Mouse (Mus musculus) left cerebral cortex, postnatal 14 days (tissue): ENCODE data around the gene Meox1. TPM values are rescaled to one million over a fixed set of nuclear protein-coding genes. Genes with fewer than 3 reads are reported as not detected.

Source experiments
- DNase-seq, 2 experiments: peaks; one replicate each; pipeline ENCODE4 v3.0.0; 2021 to 2022; ENCODE audit warnings: low spot score in 2 of 2, mixed read lengths in 1 of 2
- intact Hi-C: fragments of 180-260 bp; cut with DNase I; formaldehyde crosslinking; loops from one replicate; pipeline ENCODE4 v1.15.1; 2025
- total RNA-seq, 2 experiments: library from RNA; stranded (reverse); gene quantifications; 2 replicates each; pipeline ENCODE4 v1.2.3; 2021

Gene Meox1
- total RNA-seq, 2 experiments from 2014 or later: 2.1 to 2.4 TPM

DNA sequence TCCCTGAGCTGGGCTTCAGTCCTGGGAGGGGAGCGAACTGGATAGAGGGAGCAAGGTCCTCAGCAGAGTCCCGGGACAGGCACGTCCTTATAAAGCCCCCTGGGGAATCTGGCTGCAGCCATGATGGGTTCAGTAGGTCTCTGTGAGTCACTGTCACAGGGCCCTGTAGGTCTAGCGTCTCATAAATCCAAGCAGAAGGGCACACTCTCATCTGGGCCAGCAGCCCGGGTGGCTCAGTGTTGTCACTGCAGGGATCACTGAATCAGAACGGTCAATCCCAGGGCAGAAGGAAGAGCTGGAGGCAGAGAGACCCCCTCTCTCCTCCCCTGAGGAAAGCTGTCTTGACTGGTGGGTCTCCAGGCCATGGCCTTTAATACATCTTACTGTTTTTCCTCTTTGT, 14.6 kb upstream of the Meox1 start:
- intact Hi-C loops: loop anchor here (5.0 kb wide), 1 partner anchor 146 kb away; no protein-coding TSS in a partner anchor
- no peak for DNase-seq

DNA sequence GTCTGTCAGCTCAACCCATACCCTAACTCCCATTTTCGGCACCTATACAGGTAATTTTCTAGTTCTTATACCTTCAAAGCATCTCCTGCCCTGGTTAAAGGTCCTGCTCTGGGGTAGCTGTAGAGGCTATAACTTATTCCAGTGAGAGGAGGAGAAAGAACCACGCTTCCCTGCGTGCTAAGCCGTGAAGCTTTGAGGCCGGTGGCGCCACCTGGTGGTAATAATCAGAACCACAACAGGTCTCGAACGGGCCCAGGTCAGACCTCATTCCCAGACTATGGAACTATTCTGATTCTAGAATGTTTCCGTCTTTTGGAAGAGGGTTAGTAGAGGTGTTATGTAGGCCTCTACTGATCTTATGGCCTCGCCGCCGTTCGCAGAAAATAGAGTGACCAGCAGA, 10.9 kb upstream of the Meox1 start:
- intact Hi-C loops: loop anchor here (2.0 to 5.0 kb wide), 2 partner anchors 90 to 143 kb away; no protein-coding TSS in a partner anchor
- DNase-seq: peak; percentile 77 to 83

DNA sequence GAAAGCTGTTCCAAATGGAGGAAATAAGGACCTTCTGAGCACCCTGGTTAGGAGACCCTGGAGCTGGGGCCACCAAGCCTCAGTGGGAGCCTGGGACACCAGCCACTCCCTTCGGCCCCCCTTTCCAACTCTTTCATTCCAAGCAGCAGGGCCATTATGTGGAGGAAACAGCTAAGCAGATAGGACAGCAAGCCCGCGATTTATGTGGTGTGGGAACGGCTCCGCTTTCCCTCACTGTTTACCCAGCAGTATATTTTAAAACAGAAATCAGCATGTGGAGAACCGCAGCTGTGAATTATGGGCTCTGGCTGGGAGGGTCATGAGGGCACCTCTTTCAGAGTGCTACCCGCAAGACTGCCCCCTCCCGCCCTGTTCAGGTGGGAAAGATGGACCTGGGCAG, 7.1 kb upstream of the Meox1 start:
- no peak for DNase-seq
- intact Hi-C loops: loop anchor here (5.0 kb wide), 1 partner anchor 39 kb away; no protein-coding TSS in a partner anchor

DNA sequence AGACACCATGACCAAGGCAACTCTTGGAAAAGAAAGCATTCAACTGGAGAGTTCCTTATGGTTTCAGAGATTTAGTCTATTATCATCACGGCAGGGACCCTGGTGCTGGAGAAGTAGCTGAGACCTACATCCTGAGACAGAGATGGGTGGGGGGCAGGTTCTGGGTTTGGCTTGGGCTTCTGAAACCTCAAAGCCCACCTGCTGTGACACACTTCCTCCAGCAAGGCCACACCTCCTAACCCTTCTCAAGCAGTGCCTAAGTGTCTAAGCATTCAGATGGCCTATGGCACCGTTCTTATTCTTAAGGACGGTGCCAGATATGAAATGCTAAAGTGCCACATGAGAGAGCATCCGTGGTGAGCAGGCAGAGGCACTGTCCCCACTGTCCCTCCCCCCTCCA, 4.2 kb upstream of the Meox1 start:
- intact Hi-C loops: no loop called here
- no peak for DNase-seq

DNA sequence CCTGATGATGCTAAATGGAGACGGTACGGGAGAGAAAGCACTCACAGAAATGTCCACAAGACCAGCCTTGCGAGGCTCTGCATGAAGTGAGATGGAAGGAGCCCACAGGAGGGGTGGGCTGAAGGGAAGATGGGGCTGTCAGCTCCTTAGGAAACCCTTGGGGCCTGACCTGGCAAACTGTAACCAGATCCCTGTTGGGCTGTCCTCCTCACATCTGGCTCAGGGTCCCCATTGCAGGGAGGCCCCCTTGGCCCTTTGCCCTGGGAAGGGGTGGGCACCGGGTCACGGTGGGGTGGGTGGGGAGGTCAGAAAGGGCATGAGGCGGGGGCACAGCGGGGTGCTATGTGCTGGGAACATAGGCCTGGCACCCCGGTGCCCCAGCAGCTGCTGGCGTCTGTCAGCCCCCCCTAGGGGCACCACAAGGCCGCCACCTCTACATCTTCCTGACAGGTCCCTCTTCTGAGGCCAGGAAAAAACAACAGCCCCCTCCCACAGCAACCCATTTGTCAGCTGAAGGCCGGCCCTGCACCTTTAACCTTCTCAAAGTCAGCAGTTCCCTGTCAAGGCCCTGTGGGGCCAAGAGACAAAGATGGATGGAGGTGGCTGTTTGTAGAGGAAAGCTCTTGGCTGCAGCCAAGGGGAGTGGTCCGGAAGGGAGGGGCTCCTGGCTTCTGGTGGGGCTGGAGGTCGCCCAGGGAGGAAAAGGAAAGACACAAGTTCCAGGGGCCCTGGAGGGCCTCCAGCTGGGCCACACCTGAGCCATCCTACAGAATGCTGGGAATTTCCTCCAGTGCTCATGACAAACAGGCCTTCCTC, 2.6 kb upstream of the Meox1 start:
- DNase-seq: no peak
- intact Hi-C loops: no loop called here

DNA sequence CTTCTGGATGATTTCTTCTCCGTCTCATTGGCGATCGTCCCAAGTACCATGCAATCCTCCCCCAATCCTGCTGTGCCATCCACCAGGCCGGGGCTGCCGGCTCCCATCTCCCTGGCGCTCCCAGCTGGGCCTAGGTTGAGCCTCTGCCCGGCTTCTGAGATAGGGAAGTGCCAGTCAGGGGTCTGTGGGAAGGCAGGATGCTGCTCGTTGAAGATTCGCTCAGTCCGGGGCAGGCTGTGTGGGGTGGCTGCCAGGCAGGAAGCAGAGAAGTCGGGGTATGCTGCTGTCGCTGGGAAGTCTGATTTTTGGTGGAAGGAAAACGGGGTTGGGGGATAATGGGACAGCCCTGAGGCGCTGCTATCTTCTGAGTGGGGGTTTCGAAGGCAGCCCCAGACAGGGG, 614 bp downstream of the Meox1 start:
- DNase-seq: no peak
- intact Hi-C loops: no loop called here

DNA sequence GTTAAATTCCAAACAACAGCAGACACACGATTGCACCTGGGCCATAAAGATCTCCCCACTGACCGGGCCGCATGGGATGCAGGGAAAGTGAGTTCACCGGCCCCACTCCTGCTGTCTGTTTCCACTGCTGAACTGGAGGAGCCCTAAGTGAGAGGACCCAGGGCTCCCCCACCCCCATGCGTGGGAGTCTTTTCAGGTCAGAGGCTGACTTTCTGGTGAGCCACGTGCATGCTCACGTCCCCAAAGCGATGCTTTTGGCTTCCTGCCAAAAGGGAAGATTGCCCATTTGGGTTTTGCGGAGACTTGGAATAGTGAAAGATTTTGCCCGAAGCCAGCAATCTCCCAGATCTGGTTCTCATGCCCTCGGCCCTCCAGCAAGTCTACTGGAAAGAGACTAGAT, 2.7 kb downstream of the Meox1 start:
- DNase-seq: no peak
- intact Hi-C loops: no loop called here

DNA sequence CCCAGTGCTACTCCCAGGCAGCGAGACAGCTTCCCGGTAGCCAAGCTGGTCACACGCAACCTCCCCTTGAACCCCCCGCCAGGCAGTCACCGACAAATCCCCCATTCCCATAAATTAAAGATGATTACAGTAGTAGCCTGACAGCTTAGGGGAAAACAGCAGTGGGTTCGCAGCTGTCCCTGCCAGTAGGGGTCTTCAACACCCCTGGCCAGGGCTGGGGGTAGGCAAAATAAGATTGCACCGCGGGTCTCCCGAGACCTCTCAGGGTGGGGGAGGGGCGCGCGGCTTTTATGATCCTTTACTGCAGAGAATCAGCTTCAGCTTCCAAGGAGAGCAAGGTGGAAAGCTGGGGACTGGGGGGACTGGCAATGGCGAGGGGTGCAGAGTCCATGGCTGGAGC, 4.4 kb downstream of the Meox1 start:
- intact Hi-C loops: no loop called here
- no peak for DNase-seq

DNA sequence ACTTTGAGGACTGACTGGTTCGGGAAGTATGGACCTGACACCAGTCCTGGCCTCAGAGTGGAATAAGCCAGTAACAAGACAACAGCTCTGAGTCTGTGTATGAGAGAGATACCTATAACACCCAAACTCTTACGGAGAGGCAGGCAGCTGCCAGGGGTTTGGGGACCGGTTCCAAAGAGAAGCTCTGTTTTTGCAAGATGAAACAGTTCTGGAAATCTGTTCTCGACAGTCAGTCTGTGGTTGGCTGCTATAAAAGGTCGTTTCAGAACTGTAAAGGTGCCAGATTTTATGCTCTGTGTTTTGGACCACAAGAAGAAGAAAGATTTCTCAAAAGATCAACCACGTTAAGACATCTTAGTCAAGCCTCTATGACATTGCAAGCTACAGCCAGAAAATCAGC, 5.4 kb downstream of the Meox1 start:
- intact Hi-C loops: no loop called here
- DNase-seq: peak in 1 of 2 experiments; percentile 52

DNA sequence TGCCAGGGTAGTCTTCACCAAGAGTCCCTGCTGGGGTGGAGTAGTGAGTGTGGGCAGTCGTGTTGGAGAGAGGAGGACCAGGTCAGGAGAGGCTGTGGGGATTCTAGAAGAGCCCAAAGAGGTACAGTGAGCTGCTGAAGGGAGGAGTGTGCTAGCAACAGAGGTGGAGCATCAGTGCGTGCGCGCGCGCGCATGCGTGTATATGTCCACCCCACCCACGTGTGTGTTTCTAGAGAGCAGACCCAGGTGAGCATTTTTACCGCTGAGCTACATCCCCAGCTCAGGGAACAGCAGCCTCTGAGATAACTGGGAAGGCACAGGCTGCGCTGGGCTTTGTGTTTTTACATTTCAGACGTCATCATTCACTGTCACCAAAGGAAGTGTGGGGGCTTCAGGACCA, 7.7 kb downstream of the Meox1 start:
- intact Hi-C loops: no loop called here
- DNase-seq: no peak

DNA sequence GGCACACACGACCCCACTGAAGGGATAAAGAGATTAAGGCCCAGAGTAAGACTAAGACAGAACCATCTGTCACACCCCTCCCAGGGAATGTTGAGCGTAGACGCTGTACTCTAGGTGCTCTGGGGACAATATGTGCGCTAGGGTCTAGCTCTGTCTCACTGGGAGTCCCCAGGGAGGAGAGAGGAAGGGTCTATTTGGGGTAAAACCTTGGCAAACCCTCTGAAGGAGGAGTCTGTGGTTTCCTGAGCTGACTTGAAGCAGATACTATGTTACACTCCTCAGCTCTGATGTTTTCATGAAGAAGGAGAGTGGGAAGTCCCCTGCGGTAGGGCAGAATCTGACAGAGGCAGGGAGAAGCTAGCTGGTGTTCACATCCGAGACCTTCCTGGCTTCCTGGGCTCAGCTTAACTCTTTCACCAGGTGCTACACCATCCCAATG, 8.3 kb downstream of the Meox1 start:
- no peak for DNase-seq
- intact Hi-C loops: no loop called here

DNA sequence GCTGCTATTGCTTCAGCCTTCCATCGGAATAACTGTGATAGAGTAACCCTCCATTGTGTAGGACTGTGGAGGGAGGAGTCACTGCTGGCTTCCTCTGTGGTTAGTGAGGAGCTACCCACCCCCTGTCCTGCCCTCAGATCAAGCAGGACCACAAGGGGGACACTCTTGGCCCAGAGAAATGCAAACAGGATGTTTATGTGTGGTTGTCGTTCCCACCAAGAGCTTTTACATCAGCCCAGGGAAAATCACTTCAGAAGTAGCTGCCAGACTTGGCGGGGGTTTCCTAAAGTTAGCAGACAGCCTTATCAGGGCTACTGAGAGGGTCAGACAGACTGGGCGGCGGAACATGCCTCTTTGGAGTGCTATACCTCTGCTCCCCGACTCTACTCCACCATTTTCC, 8.9 kb downstream of the Meox1 start:
- no peak for DNase-seq
- intact Hi-C loops: no loop called here

DNA sequence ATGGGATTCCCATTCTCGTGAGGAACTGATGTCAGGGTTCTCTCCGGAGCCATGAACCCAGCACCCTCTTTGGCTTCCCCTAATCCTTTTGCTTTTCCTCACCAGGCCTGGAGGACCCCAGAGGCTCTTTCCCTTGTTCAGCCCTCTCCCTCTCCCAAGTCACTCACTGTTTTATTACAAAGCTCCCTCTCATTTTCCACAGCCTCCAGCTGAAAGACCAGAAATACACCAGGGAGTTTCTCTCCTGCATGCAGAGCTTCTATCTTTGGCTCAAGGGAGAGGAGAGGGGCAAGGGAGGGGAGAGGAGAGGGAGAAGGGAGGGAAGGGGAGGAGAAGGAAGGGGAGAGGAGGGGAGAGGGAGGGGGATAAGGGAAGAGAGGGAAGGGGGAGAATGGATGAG, 10.3 kb downstream of the Meox1 start:
- DNase-seq: no peak
- intact Hi-C loops: no loop called here

DNA sequence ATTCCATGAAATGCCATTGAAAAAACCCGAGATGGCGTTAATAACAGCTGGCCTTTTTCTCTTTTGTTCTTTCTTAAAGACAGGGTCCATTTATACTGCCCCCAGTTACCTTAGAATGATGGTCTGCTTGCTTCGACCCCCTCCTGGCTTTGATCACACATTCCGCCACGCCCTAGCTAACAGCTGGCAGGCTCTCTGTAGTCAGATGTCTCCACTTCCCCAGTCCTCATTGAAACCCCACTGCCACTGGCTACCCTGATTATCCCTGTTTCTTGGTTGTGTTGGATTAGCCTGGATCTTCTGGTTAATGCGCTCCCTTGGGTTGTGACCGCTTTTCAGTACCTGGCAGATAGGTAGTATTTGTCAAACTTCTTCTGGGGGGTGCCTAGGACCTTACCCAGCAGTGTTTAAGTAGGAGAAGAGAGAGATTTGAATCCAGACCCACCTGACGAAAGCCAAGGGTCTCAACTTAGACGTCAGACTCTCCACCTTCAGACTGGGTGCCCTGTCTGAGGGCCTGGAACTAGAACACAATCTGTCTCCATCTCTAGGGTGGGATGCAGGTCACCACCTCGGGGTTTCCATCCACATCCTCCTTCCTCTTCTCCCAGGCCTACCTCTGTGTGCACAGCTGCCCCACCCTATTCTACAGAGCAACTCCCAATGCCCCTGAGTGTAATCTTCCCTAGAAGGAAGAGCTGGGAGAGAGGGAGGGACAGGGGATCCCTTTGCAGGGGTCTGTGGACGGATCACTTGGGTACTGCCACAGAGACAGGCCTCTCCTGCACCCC, 11.5 kb downstream of the Meox1 start:
- DNase-seq: no peak
- intact Hi-C loops: no loop called here

DNA sequence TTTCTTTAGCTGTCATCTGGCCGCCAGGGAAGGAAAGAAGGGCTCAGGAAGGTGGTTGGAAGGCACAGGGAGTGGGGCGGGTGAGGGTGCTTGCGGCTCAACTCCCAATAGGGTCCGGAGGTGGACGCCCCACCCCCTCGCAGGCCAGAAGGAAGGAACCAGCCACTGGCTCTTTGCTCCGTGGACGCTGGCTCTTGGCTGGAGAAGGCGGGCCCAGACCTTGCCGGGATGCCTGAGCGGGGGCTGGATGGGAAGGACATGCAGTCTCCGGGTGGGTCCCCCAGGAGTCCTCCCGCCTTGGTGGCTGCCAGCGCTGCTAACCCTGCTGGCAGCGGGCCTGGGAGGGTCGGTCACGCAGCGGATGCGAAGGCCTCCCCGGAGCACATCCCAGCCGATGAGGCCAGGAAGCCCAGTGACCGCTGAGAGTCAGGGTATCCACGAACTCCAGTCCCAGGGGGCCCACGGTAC, 12.5 kb downstream of the Meox1 start:
- peak in 1 of 2 experiments; percentile 19 for DNase-seq
- intact Hi-C loops: no loop called here

DNA sequence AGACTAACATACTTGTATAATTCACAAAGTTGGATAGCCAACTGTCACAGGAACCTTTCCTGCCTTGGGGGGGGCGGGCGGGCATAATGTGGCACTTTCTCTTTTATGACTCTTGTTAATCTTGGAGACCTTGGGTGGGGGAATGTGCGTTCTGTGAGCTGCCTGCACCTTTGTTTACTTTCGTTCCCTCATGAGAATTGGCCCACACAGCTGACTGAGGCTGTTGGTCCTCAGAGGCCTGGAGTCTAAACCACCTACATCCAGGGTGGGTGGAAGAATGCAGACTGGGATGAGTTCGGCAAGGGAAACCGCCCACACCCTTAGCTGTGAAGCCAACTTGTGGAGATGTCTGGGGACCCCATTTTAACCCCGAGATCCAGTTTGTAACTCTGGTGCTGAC, 13.0 kb downstream of the Meox1 start:
- intact Hi-C loops: no loop called here
- no peak for DNase-seq

DNA sequence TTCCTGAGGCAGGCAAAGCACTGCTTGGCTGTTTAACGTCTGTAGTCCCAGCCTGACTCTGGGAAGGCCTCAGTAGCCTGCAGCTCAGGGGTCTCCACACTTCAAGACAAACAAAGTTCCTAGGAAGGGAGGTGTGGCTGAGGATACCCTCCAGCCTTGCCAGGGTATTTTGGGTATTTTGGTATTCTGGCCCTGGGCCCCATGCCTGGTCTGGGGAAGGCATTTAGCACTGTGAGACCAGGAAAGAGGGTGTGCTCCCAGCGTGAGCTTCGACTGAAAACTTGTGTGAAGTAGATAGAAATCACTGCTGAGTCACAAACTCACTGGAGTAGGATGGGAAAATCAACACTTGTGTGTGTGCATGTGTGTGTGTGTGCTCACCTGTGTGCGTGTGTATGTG, 14.5 kb downstream of the Meox1 start:
- intact Hi-C loops: no loop called here
- no peak for DNase-seq

DNA sequence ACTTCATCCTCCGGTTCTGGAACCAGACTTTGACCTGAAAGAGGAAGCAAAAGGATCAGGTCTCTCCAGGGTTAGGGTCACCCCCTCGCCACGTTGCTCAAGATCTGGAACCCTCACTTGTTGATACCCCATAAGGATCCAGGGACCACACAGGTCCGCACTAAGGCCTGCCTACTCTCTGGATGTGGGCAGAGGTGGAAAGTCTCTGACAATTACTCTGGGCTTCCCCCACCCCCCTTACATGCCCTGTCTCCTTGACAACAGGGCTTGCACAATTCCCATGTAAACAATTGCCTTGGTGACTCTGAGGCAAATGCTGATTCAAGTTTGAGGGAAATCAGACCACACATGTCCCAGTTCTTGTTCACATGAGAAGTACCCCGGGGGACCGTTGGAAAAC, 15.5 kb downstream of the Meox1 start:
- intact Hi-C loops: no loop called here
- no peak for DNase-seq

DNA sequence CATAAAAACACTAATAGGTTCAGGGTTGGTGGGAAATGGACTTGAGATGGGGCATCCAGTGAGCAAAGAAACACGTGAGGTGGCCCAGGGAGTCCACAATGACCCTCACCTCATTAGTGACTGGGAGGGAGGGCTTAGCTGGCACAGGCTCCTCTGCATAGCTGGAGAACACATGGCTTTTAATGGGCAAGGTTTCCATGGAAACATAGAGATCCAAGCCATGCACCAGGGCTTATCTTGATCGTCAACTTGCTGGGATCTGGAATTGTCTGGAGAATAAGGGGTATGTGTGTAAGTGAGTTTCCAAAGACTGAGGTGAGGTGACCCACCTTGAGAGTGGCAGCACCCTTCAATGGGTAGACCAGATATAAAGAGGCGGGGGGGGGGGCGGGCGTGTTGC, 19.2 kb downstream of the Meox1 start:
- intact Hi-C loops: no loop called here
- no peak for DNase-seq

DNA sequence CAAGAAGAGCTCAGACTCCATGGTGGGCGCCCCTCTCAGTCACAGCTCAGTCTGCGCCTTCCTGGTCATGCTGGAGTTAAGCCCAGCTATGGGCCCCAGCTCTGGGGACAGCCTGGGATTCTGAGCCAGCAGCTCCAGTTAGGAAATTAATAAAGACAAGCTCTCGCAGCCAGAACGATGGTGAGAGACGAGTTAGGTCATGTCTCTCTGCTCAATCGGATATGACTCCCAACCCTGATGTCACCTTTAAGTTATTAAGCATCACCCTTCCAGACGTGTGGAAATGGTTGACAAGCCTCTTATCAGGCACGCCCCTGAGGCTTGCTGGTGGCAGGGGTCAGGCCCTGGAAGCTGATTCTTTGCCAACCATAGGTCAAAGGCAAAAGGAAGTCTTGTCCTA, 20.3 kb downstream of the Meox1 start:
- DNase-seq: no peak
- intact Hi-C loops: no loop called here

DNA sequence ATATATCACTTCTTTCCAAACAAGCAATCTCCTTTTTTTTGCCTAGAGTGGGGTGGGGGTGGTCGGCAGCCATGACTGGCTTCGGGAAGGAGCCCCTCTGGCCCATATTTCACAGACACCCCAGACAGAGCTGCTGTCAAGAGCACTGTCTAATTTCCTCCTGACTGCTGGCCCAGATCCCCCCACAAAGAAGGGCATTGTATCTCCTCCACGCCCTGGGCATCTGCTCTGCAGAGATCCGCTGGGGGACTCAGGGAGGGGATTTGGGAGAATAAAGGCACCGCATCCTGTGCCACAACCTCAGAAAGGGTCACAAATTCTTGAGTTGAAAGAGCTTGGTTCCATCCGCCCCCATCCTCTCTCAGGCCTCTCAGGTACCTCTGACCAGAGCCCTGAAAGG, 22.7 kb downstream of the Meox1 start:
- no peak for DNase-seq
- intact Hi-C loops: no loop called here
